Mouse (Mus musculus): Measurements from ENCODE around the gene 4930470P17Rik. TPM values are rescaled to one million over a fixed set of nuclear protein-coding genes. Genes with fewer than 3 reads are reported as not detected.

The 4930470P17Rik gene
- total and polyA plus RNA-seq, 3 experiments = not detected

DNA sequence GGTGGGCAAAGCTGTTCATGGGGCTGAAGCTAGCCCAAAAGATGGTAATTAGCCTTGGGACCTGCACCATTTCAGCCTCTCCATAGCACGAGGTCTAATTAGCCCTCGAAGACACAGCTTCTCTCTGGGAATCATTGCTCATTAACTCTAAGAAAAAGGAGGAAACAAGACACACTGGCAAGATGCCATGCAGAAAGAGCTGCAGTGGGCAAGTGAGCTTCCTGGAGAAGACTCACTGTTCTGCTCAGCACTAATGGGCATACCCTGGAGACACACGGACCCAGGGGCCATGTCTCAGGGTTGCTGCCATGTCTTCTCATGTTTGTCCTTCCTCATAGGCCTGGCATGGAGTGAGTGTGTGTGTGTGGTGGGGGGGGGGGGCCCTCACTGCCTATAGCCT, 57.7 kb downstream of the 4930470P17Rik start:
- no peaks in the 10 kb centered on the region for H3K36me3 ChIP-seq (replicated peaks in 1 of 2; ENCODE audit: control insufficient read depth in 1 of 2, insufficient read depth in 1 of 2, low read length in 1 of 2)
- in situ Hi-C loops (cut with MboI; ENCODE audit: low pct_ligation_motif_present, low pct_unique_long_range_greater_than_20kb, low sequenced_read_pairs) (no loop called here), dilution Hi-C loops (cut with MboI; ENCODE audit: extremely low pct_ligation_motif_present, extremely low pct_unique_long_range_greater_than_20kb, low sequenced_read_pairs) (no loop called here)
- no peak for DNase-seq (ENCODE audit: extremely low read depth)
- H3K27me3 ChIP-seq (replicated peaks) = no peaks in the 10 kb centered on the region
- H3K27ac ChIP-seq (ENCODE audit: insufficient read depth, low read depth) = no peak overlapping the region
- H3K4me3 ChIP-seq (replicated peaks in 1 of 3; ENCODE audit: low read depth in 2 of 3, low read length in 2 of 3, poor library complexity in 1 of 3) = no peak overlapping the region
- H3K4me2 ChIP-seq (ENCODE audit: insufficient read depth, low read depth, poor library complexity, severe bottlenecking) = no peak overlapping the region
- H3K79me2 ChIP-seq (replicated peaks; ENCODE audit: control insufficient read depth, extremely low read depth, insufficient read depth, poor library complexity, severe bottlenecking) = no peaks in the 10 kb centered on the region
- no peaks in the 10 kb centered on the region for H3K4me1 ChIP-seq (ENCODE audit: control insufficient read depth in 1 of 2, insufficient read depth in 2 of 2)
- TF ChIP-seq EP300 (IDR thresholded peaks at IDR 0.05; ENCODE audit: low read length) (no peak), GABPA (IDR thresholded peaks at IDR 0.05; ENCODE audit: insufficient replicate concordance, low read depth, low read length) (no peak), MXI1 (IDR thresholded peaks at IDR 0.05; ENCODE audit: low read depth, low read length) (no peak), KAT2A (IDR thresholded peaks at IDR 0.05; ENCODE audit: insufficient replicate concordance, low read length) (no peak), E2F4 (IDR thresholded peaks at IDR 0.05; ENCODE audit: insufficient replicate concordance, low read depth, low read length) (no peak), TBP (conservative IDR thresholded peaks at IDR 0.05; ENCODE audit: low read depth, low read length) (no peak), ZKSCAN1 (IDR thresholded peaks at IDR 0.05; ENCODE audit: borderline replicate concordance, low read depth, low read length) (no peak), CHD2 (IDR thresholded peaks at IDR 0.05; ENCODE audit: low read length) (no peak), SIN3A (IDR thresholded peaks at IDR 0.05; ENCODE audit: low read length) (no peak), NELFE (IDR thresholded peaks at IDR 0.05; ENCODE audit: low read depth, low read length) (no peak), PAX5 (IDR thresholded peaks at IDR 0.05; ENCODE audit: low read length) (no peak), UBTF (IDR thresholded peaks at IDR 0.05; ENCODE audit: low read depth, low read length) (no peak), RCOR1 (conservative IDR thresholded peaks at IDR 0.05; ENCODE audit: low read depth, low read length) (no peak)
- no peak overlapping the region for H3K9ac ChIP-seq (ENCODE audit: insufficient read depth, low read depth)
- peaks cover 59% of the 10 kb centered on the region for H3K9me3 ChIP-seq (replicated peaks; ENCODE audit: low read length)

DNA sequence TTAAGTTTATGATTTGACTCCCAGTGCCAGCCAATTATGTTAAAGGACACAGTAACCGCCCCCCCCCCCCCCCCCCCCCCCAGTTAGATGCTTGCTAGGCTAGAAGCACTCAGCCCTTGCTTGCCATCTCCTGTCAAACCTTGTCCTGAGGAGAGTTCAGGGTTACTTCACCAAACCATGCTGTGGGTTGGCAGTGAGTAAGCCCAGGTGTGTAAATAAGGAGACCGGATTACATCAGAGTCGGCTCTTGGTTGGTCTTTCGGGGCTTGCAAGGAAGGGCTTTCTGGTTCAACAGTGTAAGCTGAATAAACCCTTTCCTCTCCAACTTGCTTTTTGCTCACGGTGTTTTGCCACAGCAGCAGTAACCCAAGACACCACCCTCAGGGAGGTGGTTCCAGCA, 58.2 kb downstream of the 4930470P17Rik start:
- peaks cover 60% of the 10 kb centered on the region for H3K9me3 ChIP-seq (replicated peaks; ENCODE audit: low read length)
- no peak overlapping the region for H3K4me3 ChIP-seq (replicated peaks in 1 of 3; ENCODE audit: low read depth in 2 of 3, low read length in 2 of 3, poor library complexity in 1 of 3)
- in situ Hi-C loops (cut with MboI; ENCODE audit: low pct_ligation_motif_present, low pct_unique_long_range_greater_than_20kb, low sequenced_read_pairs) = no loop called here
- no peaks in the 10 kb centered on the region for H3K4me1 ChIP-seq (ENCODE audit: control insufficient read depth in 1 of 2, insufficient read depth in 2 of 2)
- TF ChIP-seq GABPA (IDR thresholded peaks at IDR 0.05; ENCODE audit: insufficient replicate concordance, low read depth, low read length) = no peak
- H3K36me3 ChIP-seq (replicated peaks in 1 of 2; ENCODE audit: control insufficient read depth in 1 of 2, insufficient read depth in 1 of 2, low read length in 1 of 2) = no peaks in the 10 kb centered on the region
- no peaks in the 10 kb centered on the region for H3K27me3 ChIP-seq (replicated peaks)
- no peaks in the 10 kb centered on the region for H3K79me2 ChIP-seq (replicated peaks; ENCODE audit: control insufficient read depth, extremely low read depth, insufficient read depth, poor library complexity, severe bottlenecking)
- no peak overlapping the region for H3K9ac ChIP-seq (ENCODE audit: insufficient read depth, low read depth)
- H3K27ac ChIP-seq (ENCODE audit: insufficient read depth, low read depth) = no peak overlapping the region
- no peak for DNase-seq (ENCODE audit: extremely low read depth)
- H3K4me2 ChIP-seq (ENCODE audit: insufficient read depth, low read depth, poor library complexity, severe bottlenecking) = no peak overlapping the region
- dilution Hi-C loops (cut with MboI; ENCODE audit: extremely low pct_ligation_motif_present, extremely low pct_unique_long_range_greater_than_20kb, low sequenced_read_pairs) = no loop called here

DNA sequence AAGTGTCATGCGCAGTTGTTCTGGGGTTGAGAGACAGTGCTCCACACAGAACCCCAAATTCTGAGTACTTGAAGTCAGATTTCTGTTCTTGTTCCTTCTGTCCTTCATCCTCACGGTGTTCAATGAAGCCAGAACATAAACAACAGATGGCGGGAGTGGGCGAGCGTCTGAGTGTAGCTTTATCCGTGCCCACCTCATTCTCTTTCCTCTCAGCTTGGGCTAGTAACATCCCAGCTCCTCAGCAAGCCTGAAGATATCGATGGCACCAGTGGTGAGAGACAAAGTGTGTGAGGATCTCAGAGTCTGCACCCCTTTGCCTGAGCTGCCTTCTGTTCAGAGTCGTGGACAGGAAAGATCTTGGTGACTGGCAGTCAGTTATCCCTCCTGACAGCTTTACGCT, 62.6 kb downstream of the 4930470P17Rik start:
- in situ Hi-C loops (cut with MboI; ENCODE audit: low pct_ligation_motif_present, low pct_unique_long_range_greater_than_20kb, low sequenced_read_pairs) = no loop called here
- H3K9ac ChIP-seq (ENCODE audit: insufficient read depth, low read depth) = no peak overlapping the region
- no peak overlapping the region for H3K27ac ChIP-seq (ENCODE audit: insufficient read depth, low read depth)
- H3K79me2 ChIP-seq (replicated peaks; ENCODE audit: control insufficient read depth, extremely low read depth, insufficient read depth, poor library complexity, severe bottlenecking) = no peaks in the 10 kb centered on the region
- peaks cover 59% of the 10 kb centered on the region for H3K9me3 ChIP-seq (replicated peaks; ENCODE audit: low read length)
- H3K36me3 ChIP-seq (replicated peaks in 1 of 2; ENCODE audit: control insufficient read depth in 1 of 2, insufficient read depth in 1 of 2, low read length in 1 of 2) = no peaks in the 10 kb centered on the region
- no peaks in the 10 kb centered on the region for H3K27me3 ChIP-seq (replicated peaks)
- dilution Hi-C loops (cut with MboI; ENCODE audit: extremely low pct_ligation_motif_present, extremely low pct_unique_long_range_greater_than_20kb, low sequenced_read_pairs) = no loop called here
- H3K4me2 ChIP-seq (ENCODE audit: insufficient read depth, low read depth, poor library complexity, severe bottlenecking) = no peak overlapping the region
- no peak for DNase-seq (ENCODE audit: extremely low read depth)
- H3K4me1 ChIP-seq (ENCODE audit: control insufficient read depth in 1 of 2, insufficient read depth in 2 of 2) = no peaks in the 10 kb centered on the region
- TF ChIP-seq HCFC1 (IDR thresholded peaks at IDR 0.05; ENCODE audit: low read depth, low read length) (no peak), EP300 (IDR thresholded peaks at IDR 0.05; ENCODE audit: low read length) (no peak), ETS1 (conservative IDR thresholded peaks at IDR 0.05; ENCODE audit: low read depth, low read length) (no peak), NRF1 (IDR thresholded peaks at IDR 0.05; ENCODE audit: low read depth, low read length) (no peak), MYC (IDR thresholded peaks at IDR 0.05; ENCODE audit: low read depth, low read length) (no peak), ZMIZ1 (IDR thresholded peaks at IDR 0.05; ENCODE audit: low read depth, low read length) (no peak), SMC3 (IDR thresholded peaks at IDR 0.05; ENCODE audit: low read depth, low read length) (no peak), ELF1 (IDR thresholded peaks at IDR 0.05; ENCODE audit: low read depth, low read length) (no peak), RAD21 (IDR thresholded peaks at IDR 0.05; ENCODE audit: low read depth, low read length) (no peak), MEF2A (IDR thresholded peaks at IDR 0.05; ENCODE audit: borderline replicate concordance, low read depth, low read length) (no peak), POLR2AphosphoS2 (IDR thresholded peaks at IDR 0.05; ENCODE audit: low read depth, low read length) (no peak), GABPA (IDR thresholded peaks at IDR 0.05; ENCODE audit: insufficient replicate concordance, low read depth, low read length) (no peak), E2F4 (IDR thresholded peaks at IDR 0.05; ENCODE audit: insufficient replicate concordance, low read depth, low read length) (no peak)
- H3K4me3 ChIP-seq (replicated peaks in 1 of 3; ENCODE audit: low read depth in 2 of 3, low read length in 2 of 3, poor library complexity in 1 of 3) = no peak overlapping the region

All from CH12.LX (cell line).